In the genomic region with DNA sequence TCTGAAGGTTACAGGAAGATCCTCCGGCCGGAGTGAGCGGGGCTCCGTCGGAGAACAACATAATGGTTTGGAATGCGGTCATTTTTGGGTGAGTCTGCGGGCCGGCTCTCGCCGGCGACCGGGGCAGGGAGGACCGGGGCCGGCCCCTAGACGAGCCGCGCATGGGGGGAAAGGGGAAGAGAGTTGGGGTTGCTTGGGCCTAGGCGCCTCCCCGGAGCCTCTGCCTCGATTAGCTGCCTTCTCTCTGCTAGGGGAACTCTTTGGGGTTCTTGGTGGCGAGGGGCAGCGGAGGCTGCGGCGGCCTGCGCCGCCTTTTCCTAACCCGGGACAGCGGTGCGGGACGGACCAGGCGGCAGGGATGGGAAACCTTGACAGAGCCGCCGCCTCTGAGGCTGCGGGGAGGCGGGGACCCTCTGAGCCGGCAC, we compare ENCODE assay signal across 8 mouse cellular contexts. TPM values are rescaled to one million over a fixed set of nuclear protein-coding genes. Genes with fewer than 3 reads are reported as not detected.
A peak's percentile ranks its signal among the peaks of the same experiment; 100 is the strongest.
DNase-seq lines count a peak whose midpoint lies in the region; ATAC-seq and TF ChIP-seq lines count a peak whose summit lies in the region.

No protein-coding gene starts in this region.

- TF ChIP-seq POLR2A in limb, embryonic 14.5 days (IDR thresholded peaks at IDR 0.05; ENCODE audit: borderline replicate concordance, extremely low read depth, insufficient read depth, insufficient read length) = no peak

- WGBS in lung, embryonic 14.5 days = 6% methylated on average over 25 of the region's 36 CpGs
- 8% methylated on average over 19 of the region's 36 CpGs for WGBS in forebrain, embryonic 12.5 days
- WGBS in limb, embryonic 14.5 days = 11% methylated on average over 15 of the region's 36 CpGs
- WGBS in neural tube, embryonic 11.5 days = 18% methylated on average over 35 of the region's 36 CpGs

- H3K9me3 ChIP-seq in lung, embryonic 14.5 days (ENCODE audit: low read depth, low read length) = no peaks in the 10 kb centered on the region
- no peaks in the 10 kb centered on the region; the same call in 1 of the 2 replicates for H3K9me3 ChIP-seq in forebrain, embryonic 12.5 days
- no peaks in the 10 kb centered on the region for H3K9me3 ChIP-seq in limb, embryonic 14.5 days (ENCODE audit: control insufficient read depth, low read length)
- H3K9me3 ChIP-seq in neural tube, embryonic 11.5 days (ENCODE audit: control insufficient read depth, low read length) = no peaks in the 10 kb centered on the region

- H3K4me3 ChIP-seq in lung, embryonic 14.5 days (ENCODE audit: low read depth, low read length) = peak overlapping the region; percentile 63
- H3K4me3 ChIP-seq in forebrain, embryonic 12.5 days (replicated peaks) = peak overlapping the region; percentile 68
- H3K4me3 ChIP-seq in limb, embryonic 14.5 days (replicated peaks; ENCODE audit: low read length) = peak overlapping the region; percentile 66
- H3K4me3 ChIP-seq in neural tube, embryonic 11.5 days (ENCODE audit: low read depth, low read length) = peak overlapping the region; percentile 62

- H3K27me3 ChIP-seq in lung, embryonic 14.5 days (ENCODE audit: insufficient read depth, low read length) = no peaks in the 10 kb centered on the region
- H3K27me3 ChIP-seq in forebrain, embryonic 12.5 days = no peaks in the 10 kb centered on the region
- H3K27me3 ChIP-seq in limb, embryonic 14.5 days (ENCODE audit: control insufficient read depth, insufficient read depth, low read length) = no peaks in the 10 kb centered on the region
- no peaks in the 10 kb centered on the region for H3K27me3 ChIP-seq in neural tube, embryonic 11.5 days (ENCODE audit: control insufficient read depth, insufficient read depth, low read length)

- DNase-seq in lung, embryonic 14.5 days = peak; percentile 43
- no peak for DNase-seq in lung, postnatal 25 days (ENCODE audit: low spot score)
- DNase-seq in limb, embryonic 14.5 days (ENCODE audit: low spot score) = peak; percentile 5
- peak; percentile 42 for DNase-seq in neural tube, embryonic 11.5 days (ENCODE audit: low spot score)
- DNase-seq in gastrocnemius, postnatal 36 days = no peak
- no peak for DNase-seq in right cerebral cortex, postnatal 36 days (ENCODE audit: low spot score in 2 of 2)

- no peak for TF ChIP-seq CTCF in lung, embryonic 14.5 days (IDR thresholded peaks at IDR 0.05; ENCODE audit: low read depth)

- no peaks in the 10 kb centered on the region for H3K4me1 ChIP-seq in lung, embryonic 14.5 days (ENCODE audit: insufficient read depth)
- H3K4me1 ChIP-seq in forebrain, embryonic 12.5 days = peaks cover 4% of the 10 kb centered on the region; the same call in 1 of the 2 replicates
- H3K4me1 ChIP-seq in limb, embryonic 14.5 days (ENCODE audit: control insufficient read depth, insufficient read depth, low read length) = peaks cover 3% of the 10 kb centered on the region; the same call in 1 of the 2 replicates
- H3K4me1 ChIP-seq in neural tube, embryonic 11.5 days (ENCODE audit: control insufficient read depth, insufficient read depth, low read length) = no peaks in the 10 kb centered on the region

- H3K36me3 ChIP-seq in lung, embryonic 14.5 days (ENCODE audit: insufficient read depth) = 0 out of 2 replicates have a peak, but pooled peaks cover 3% of the 10 kb centered on the region
- H3K36me3 ChIP-seq in forebrain, embryonic 12.5 days (replicated peaks) = no peaks in the 10 kb centered on the region
- H3K36me3 ChIP-seq in limb, embryonic 14.5 days (ENCODE audit: control insufficient read depth, insufficient read depth, low read length) = no peaks in the 10 kb centered on the region
- no peaks in the 10 kb centered on the region for H3K36me3 ChIP-seq in neural tube, embryonic 11.5 days (ENCODE audit: control insufficient read depth, insufficient read depth, low read length)

- H3K4me2 ChIP-seq in lung, embryonic 14.5 days = peak overlapping the region; percentile 64
- peak overlapping the region; percentile 58 for H3K4me2 ChIP-seq in forebrain, embryonic 12.5 days
- H3K4me2 ChIP-seq in limb, embryonic 14.5 days (replicated peaks; ENCODE audit: low read depth, low read length, severe bottlenecking) = peak overlapping the region; percentile 47
- H3K4me2 ChIP-seq in neural tube, embryonic 11.5 days (ENCODE audit: low read depth) = peak overlapping the region; percentile 49

- intact Hi-C loops in gastrocnemius, postnatal 36 days (cut with DNase I) = no loop called here

- peak; percentile 64 for ATAC-seq in lung, embryonic 14.5 days (ENCODE audit: insufficient read depth)
- ATAC-seq in activated CD4-positive, CD25-positive, alpha-beta regulatory T cell, adult 4 months = peak; percentile 6
- ATAC-seq in forebrain, embryonic 12.5 days (ENCODE audit: low FRiP score) = peak; percentile 47
- ATAC-seq in limb, embryonic 14.5 days (ENCODE audit: low FRiP score, low read depth) = no peak
- ATAC-seq in neural tube, embryonic 11.5 days (ENCODE audit: insufficient read depth, low FRiP score, low TSS enrichment) = peak; percentile 54

- H3K27ac ChIP-seq in lung, embryonic 14.5 days (ENCODE audit: low read depth) = peak overlapping the region; percentile 76; the same call in 1 of the 2 replicates
- H3K27ac ChIP-seq in forebrain, embryonic 12.5 days = peak overlapping the region; percentile 82
- peak overlapping the region; percentile 79 for H3K27ac ChIP-seq in limb, embryonic 14.5 days (replicated peaks; ENCODE audit: low read depth, low read length)
- H3K27ac ChIP-seq in neural tube, embryonic 11.5 days (ENCODE audit: low read depth, low read length) = 0 out of 2 replicates have a peak overlapping the region, but pooled peaks have one; percentile 20

- H3K9ac ChIP-seq in lung, embryonic 14.5 days = peak overlapping the region; percentile 73
- peak overlapping the region; percentile 84 for H3K9ac ChIP-seq in forebrain, embryonic 12.5 days
- H3K9ac ChIP-seq in limb, embryonic 14.5 days (ENCODE audit: low read depth, low read length, severe bottlenecking) = peak overlapping the region; percentile 69
- peak overlapping the region; percentile 77 for H3K9ac ChIP-seq in neural tube, embryonic 11.5 days (ENCODE audit: low read length)

RNA-seq across cellular contexts. Expression of gene C330007P06Rik, which starts 0.8 kb away (rescaled TPM):
- 37.9 and 39.2 TPM in 2 replicates for polyA plus RNA-seq in lung, embryonic 14.5 days (2014; fragmentation: Nextera tagmentation; extraction: Ambion mirVana)
- polyA plus RNA-seq in activated CD4-positive, CD25-positive, alpha-beta regulatory T cell, adult 4 months (2017; shearing (Covaris generic)) = 10 to 100 TPM; 27.3 to 30.0 TPM
- 33.0 and 33.5 TPM in 2 replicates for polyA plus RNA-seq in forebrain, embryonic 12.5 days (2016; fragmentation: Nextera tagmentation; extraction: Ambion mirVana)
- polyA plus RNA-seq in limb, embryonic 14.5 days (2012; rRNA removed) = 18.0 and 21.1 TPM in 2 replicates
- polyA plus RNA-seq in limb, embryonic 14.5 days (2014; fragmentation: Nextera tagmentation; extraction: Ambion mirVana) = 34.6 and 35.8 TPM in 2 replicates
- 37.4 and 39.3 TPM in 2 replicates for polyA plus RNA-seq in neural tube, embryonic 11.5 days (2014; fragmentation: Nextera tagmentation; extraction: Ambion mirVana)
- total RNA-seq in gastrocnemius, postnatal 36 days (2021) = 10 to 100 TPM; 10.6 to 10.7 TPM

RNA-seq across cellular contexts. Expression of gene Ube2a, which starts 1.0 kb away (rescaled TPM):
- polyA plus RNA-seq in lung, embryonic 14.5 days (2014; fragmentation: Nextera tagmentation; extraction: Ambion mirVana) = 134 and 140 TPM in 2 replicates
- polyA plus RNA-seq in activated CD4-positive, CD25-positive, alpha-beta regulatory T cell, adult 4 months (2017; shearing (Covaris generic)) = 100 to 1,000 TPM; 134 to 158 TPM
- polyA plus RNA-seq in forebrain, embryonic 12.5 days (2016; fragmentation: Nextera tagmentation; extraction: Ambion mirVana) = 120 and 122 TPM in 2 replicates
- polyA plus RNA-seq in limb, embryonic 14.5 days (2012; rRNA removed) = 40.0 and 44.2 TPM in 2 replicates
- 133 TPM in 2 replicates for polyA plus RNA-seq in limb, embryonic 14.5 days (2014; fragmentation: Nextera tagmentation; extraction: Ambion mirVana)
- 128 and 138 TPM in 2 replicates for polyA plus RNA-seq in neural tube, embryonic 11.5 days (2014; fragmentation: Nextera tagmentation; extraction: Ambion mirVana)
- 10 to 100 TPM; 37.8 to 38.8 TPM for total RNA-seq in gastrocnemius, postnatal 36 days (2021)

RNA-seq across cellular contexts. Expression of gene Nkrf, which starts 28.0 kb away (rescaled TPM):
- polyA plus RNA-seq in lung, embryonic 14.5 days (2014; fragmentation: Nextera tagmentation; extraction: Ambion mirVana) = 2.8 and 2.9 TPM in 2 replicates
- polyA plus RNA-seq in activated CD4-positive, CD25-positive, alpha-beta regulatory T cell, adult 4 months (2017; shearing (Covaris generic)) = 1 to 10 TPM; 2.5 to 2.6 TPM
- polyA plus RNA-seq in forebrain, embryonic 12.5 days (2016; fragmentation: Nextera tagmentation; extraction: Ambion mirVana) = 6.3 and 6.7 TPM in 2 replicates
- 3.4 and 4.5 TPM in 2 replicates for polyA plus RNA-seq in limb, embryonic 14.5 days (2012; rRNA removed)
- polyA plus RNA-seq in limb, embryonic 14.5 days (2014; fragmentation: Nextera tagmentation; extraction: Ambion mirVana) = 1.7 and 2.1 TPM in 2 replicates
- 7.1 and 7.8 TPM in 2 replicates for polyA plus RNA-seq in neural tube, embryonic 11.5 days (2014; fragmentation: Nextera tagmentation; extraction: Ambion mirVana)
- 1 to 10 TPM; 2.3 to 2.6 TPM for total RNA-seq in gastrocnemius, postnatal 36 days (2021)

Comparison
In these comparisons a context has a peak if more than half of its experiments do, and no peak if none do; other contexts are left out.
1. DNase-seq: peak in lung, embryonic 14.5 days (single experiment), limb, embryonic 14.5 days (single experiment) and neural tube, embryonic 11.5 days (single experiment); none in lung, postnatal 25 days (single experiment), gastrocnemius, postnatal 36 days (0 of 2) and right cerebral cortex, postnatal 36 days (0 of 2).
2. H3K27ac ChIP-seq: peak in every context shown above with its lines; median percentile 82 in forebrain, embryonic 12.5 days; 79 in limb, embryonic 14.5 days; 76 in lung, embryonic 14.5 days; 20 in neural tube, embryonic 11.5 days.
3. Peak in every context shown above with its lines, with median percentiles within 50 percentile points of each other: H3K4me2 ChIP-seq, H3K4me3 ChIP-seq and H3K9ac ChIP-seq.